Mouse (Mus musculus): ENCODE results near the gene Dppa2. TPM values are rescaled to one million over a fixed set of nuclear protein-coding genes. Genes with fewer than 3 reads are reported as not detected.
"Not testable (repeated sequence)": the region's sequence is repeated elsewhere in the genome, so short reads cannot be mapped to it uniquely, and the experiment has no call there.

Gene Dppa2
- not detected for total RNA-seq (2021)
- long read RNA-seq, experiment 1, result 0 reads
- long read RNA-seq, experiment 2, result 0 reads

- DNase-seq, result no peak
- intact Hi-C loops (cut with DNase I), result no loop called here
These were observed at the start of gene Dppa2 for GRCm38 (mm10) chr16:48303509-48303908. Gene Dppa2, plus strand, starts transcription at chr16:48303908.

- intact Hi-C loops (cut with DNase I), result no loop called here
- no peak for DNase-seq
These were observed 49.1 kb upstream of the Dppa2 start for GRCm38 (mm10) chr16:48254584-48254983.

GRCm38 (mm10) chr16:48259519-48259918 lies 44.2 kb upstream of the Dppa2 start:
- no peak for DNase-seq
- intact Hi-C loops (cut with DNase I), result no loop called here

- intact Hi-C loops (cut with DNase I), result no loop called here
- no peak for DNase-seq
These were observed 40.8 kb upstream of the Dppa2 start for GRCm38 (mm10) chr16:48262901-48263300.

GRCm38 (mm10) chr16:48265856-48266255 lies 37.9 kb upstream of the Dppa2 start:
- DNase-seq, result no peak
- intact Hi-C loops (cut with DNase I), result no loop called here

- DNase-seq, result no peak
- intact Hi-C loops (cut with DNase I), result no loop called here
These were observed 26.8 kb upstream of the Dppa2 start for GRCm38 (mm10) chr16:48276940-48277339.

GRCm38 (mm10) chr16:48280883-48281282 lies 22.8 kb upstream of the Dppa2 start:
- DNase-seq, result no peak
- intact Hi-C loops (cut with DNase I), result no loop called here

GRCm38 (mm10) chr16:48282801-48283200 lies 20.9 kb upstream of the Dppa2 start:
- intact Hi-C loops (cut with DNase I), result no loop called here
- DNase-seq, result no peak

GRCm38 (mm10) chr16:48283517-48283916 lies 20.2 kb upstream of the Dppa2 start, which contains the start of gene Dppa4:
Gene Dppa4, plus strand, starts transcription at chr16:48283733.
- DNase-seq, result no peak
- intact Hi-C loops (cut with DNase I), result no loop called here

GRCm38 (mm10) chr16:48285517-48285916 lies 18.2 kb upstream of the Dppa2 start:
- intact Hi-C loops (cut with DNase I), result no loop called here
- no peak for DNase-seq

GRCm38 (mm10) chr16:48297384-48298136 lies 6.1 kb upstream of the Dppa2 start:
- intact Hi-C loops (cut with DNase I), result no loop called here
- DNase-seq, result no peak

- no peak for DNase-seq
- intact Hi-C loops (cut with DNase I), result no loop called here
These were observed 3.8 kb upstream of the Dppa2 start for GRCm38 (mm10) chr16:48299884-48300283.

GRCm38 (mm10) chr16:48303983-48304382 lies 275 bp downstream of the Dppa2 start:
- intact Hi-C loops (cut with DNase I), result no loop called here
- no peak for DNase-seq

GRCm38 (mm10) chr16:48308916-48309315 lies 5.2 kb downstream of the Dppa2 start:
- DNase-seq; intact Hi-C loops (cut with DNase I): not testable (repeated sequence)

GRCm38 (mm10) chr16:48309912-48310630 lies 6.4 kb downstream of the Dppa2 start:
- intact Hi-C loops (cut with DNase I), result no loop called here
- no peak for DNase-seq

- DNase-seq, result no peak
- intact Hi-C loops (cut with DNase I), result no loop called here
These were observed 11.6 kb downstream of the Dppa2 start for GRCm38 (mm10) chr16:48315294-48315693.

- no peak for DNase-seq
- intact Hi-C loops (cut with DNase I), result no loop called here
These were observed 17.1 kb downstream of the Dppa2 start for GRCm38 (mm10) chr16:48320781-48321180.

- intact Hi-C loops (cut with DNase I), result no loop called here
- no peak for DNase-seq
These were observed 19.4 kb downstream of the Dppa2 start for GRCm38 (mm10) chr16:48323133-48323532.

- DNase-seq, result no peak
- intact Hi-C loops (cut with DNase I), result no loop called here
These were observed 20.1 kb downstream of the Dppa2 start for GRCm38 (mm10) chr16:48323602-48324345.

- intact Hi-C loops (cut with DNase I), result no loop called here
- DNase-seq, result no peak
These were observed 23.2 kb downstream of the Dppa2 start for GRCm38 (mm10) chr16:48326903-48327302.

GRCm38 (mm10) chr16:48328420-48328819 lies 24.7 kb downstream of the Dppa2 start:
- intact Hi-C loops (cut with DNase I), result no loop called here
- DNase-seq, result no peak
